Mouse (Mus musculus) lung, embryonic 14.5 days (tissue): ENCODE results near the gene Chchd1. TPM values are rescaled to one million over a fixed set of nuclear protein-coding genes. Genes with fewer than 3 reads are reported as not detected.
A peak's percentile ranks its signal among the peaks of the same experiment; 100 is the strongest.

ENCODE experiments used
- ATAC-seq: fragments of 200-750 bp; cut with Nextera tagmentation; 2 replicates; pipeline ENCODE4 v1.8.0; 2017; ENCODE audit warnings: mild to moderate bottlenecking, moderate TSS enrichment, moderate library complexity; ENCODE audit not compliant: insufficient read depth
- DNase-seq: peaks from one replicate; pipeline ENCODE4 v3.0.0-alpha.2; 2015
- H3K27ac ChIP-seq: fragments of 300-500 bp; sonication (generic); 2 replicates; pipeline ENCODE4 v1.5.1; 2014; ENCODE audit warnings: low read depth, mild to moderate bottlenecking, moderate library complexity
- H3K27me3 ChIP-seq: fragments of 300-500 bp; sonication (generic); 2 replicates; pipeline ENCODE4 v1.6.1; 2014; ENCODE audit warnings: low read length, control low read depth; ENCODE audit not compliant: insufficient read depth
- H3K36me3 ChIP-seq: fragments of 300-500 bp; sonication (generic); 2 replicates; pipeline ENCODE4 v1.6.1; 2014; ENCODE audit warnings: control low read depth; ENCODE audit not compliant: insufficient read depth
- H3K4me1 ChIP-seq: fragments of 300-500 bp; sonication (generic); 2 replicates; pipeline ENCODE4 v1.6.1; 2014; ENCODE audit warnings: antibody characterized with exemption, control low read depth; ENCODE audit not compliant: insufficient read depth
- H3K4me2 ChIP-seq: fragments of 300-500 bp; sonication (generic); 2 replicates; pipeline ENCODE4 v1.6.1; 2014; ENCODE audit warnings: mild to moderate bottlenecking
- H3K4me3 ChIP-seq: fragments of 300-500 bp; sonication (generic); 2 replicates; pipeline ENCODE4 v1.5.1; 2014; ENCODE audit warnings: low read depth, low read length
- H3K9ac ChIP-seq: fragments of 300-500 bp; sonication (generic); 2 replicates; pipeline ENCODE4 v1.6.1; 2014
- H3K9me3 ChIP-seq: fragments of 300-500 bp; sonication (generic); 2 replicates; pipeline ENCODE4 v1.6.1; 2016; ENCODE audit warnings: low read depth, low read length, control low read depth
- CTCF ChIP-seq: IDR thresholded peaks from 2 replicates; pipeline ENCODE4 v1.5.1; 2016; ENCODE audit warnings: antibody characterized with exemption, low read depth
- WGBS: fragments of 180-500 bp; shearing (Covaris S2); extraction: QIAGEN DNeasy Blood & Tissue Kit; methylation state at CpG from one replicate; pipeline ENCODE4 v1.1.7; 2014; 5-methylcytosine and 5-hydroxymethylcytosine counted together
- polyA plus RNA-seq: library from polyadenylated mRNA; unstranded; fragments of >200 nt; fragmentation: Nextera tagmentation; extraction: Ambion mirVana; gene quantifications from 2 replicates; pipeline ENCODE4 v1.2.1, GENCODE M21; 2014

Gene Chchd1
- polyA plus RNA-seq, 1 experiment from 2014 or later: 227 TPM

DNA sequence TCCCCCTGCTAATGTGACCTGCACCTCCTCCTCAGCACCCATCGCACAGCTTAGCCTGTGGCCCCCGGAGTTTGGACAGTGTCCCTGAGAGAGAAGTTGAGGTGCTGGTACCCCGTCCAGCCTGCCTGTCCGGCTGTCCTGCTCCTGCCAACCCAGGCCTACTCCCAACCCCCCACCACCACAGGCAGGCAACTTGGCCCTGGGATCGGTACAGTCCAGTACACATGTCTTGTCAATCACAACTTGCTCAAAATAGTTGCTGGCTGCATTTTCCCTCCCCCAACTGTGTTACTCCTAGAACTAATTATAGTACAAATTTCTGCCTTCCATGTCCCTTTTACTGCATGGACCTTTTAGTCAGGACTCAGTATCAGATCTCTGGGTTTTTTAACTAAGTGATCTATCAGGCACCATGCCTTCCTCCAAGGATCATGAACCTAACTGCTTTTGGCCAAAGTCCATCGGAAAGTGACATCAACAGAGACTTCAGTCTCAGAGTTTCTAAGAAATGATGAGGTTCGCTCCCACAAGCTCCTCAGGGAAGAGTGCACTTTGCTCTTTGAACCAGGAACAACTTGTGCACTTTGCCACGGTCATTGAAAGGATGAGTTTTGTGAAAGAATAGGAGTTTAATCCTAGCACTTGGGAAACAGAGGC is 34.5 kb upstream of the Chchd1 start, which contains the start of gene Synpo2l:
TSS of gene Synpo2l (minus strand) at position 201 of the 657 bp plus-strand sequence.
- H3K9ac ChIP-seq: no peak within 1 kb of the TSS
- WGBS: 77% methylated on average over 8 of the region's 8 CpGs
- DNase-seq (no peak), ATAC-seq (no peak)
- H3K36me3 ChIP-seq: no peaks in the 10 kb centered on the region
- H3K4me2 ChIP-seq: no peak within 1 kb of the TSS
- H3K4me3 ChIP-seq: no peak within 1 kb of the TSS
- no peak within 1 kb of the TSS for H3K27ac ChIP-seq
- no peak for TF ChIP-seq CTCF
- H3K27me3 ChIP-seq: no peaks in the 10 kb centered on the region
- H3K9me3 ChIP-seq: no peaks in the 10 kb centered on the region
- 0 out of 2 replicates have a peak, but pooled peaks cover 5% of the 10 kb centered on the region for H3K4me1 ChIP-seq

DNA sequence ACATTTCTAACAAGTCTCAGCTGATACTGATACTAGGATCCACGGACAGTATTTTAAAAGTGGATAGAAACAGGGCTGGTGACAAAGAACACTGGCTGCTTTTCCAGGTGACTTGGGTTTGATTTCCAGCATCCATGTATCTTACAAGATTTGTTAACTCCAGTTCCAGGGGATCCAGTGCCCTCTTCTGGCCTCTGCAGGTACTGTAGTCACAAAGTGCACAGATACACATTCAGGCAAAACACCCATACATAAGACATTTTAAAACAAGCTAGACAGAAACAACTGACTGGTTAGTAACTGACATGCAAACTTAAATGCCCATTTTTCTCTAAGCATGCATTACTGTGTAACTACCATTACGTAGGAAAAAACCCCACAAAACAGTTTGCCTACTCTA is 29.8 kb upstream of the Chchd1 start:
- Histone ChIP-seq H3K9me3 (no peaks in the 10 kb centered on the region), H3K27me3 (no peaks in the 10 kb centered on the region), H3K4me2 (peak overlapping the region; percentile 68), H3K4me1 (peaks cover 8% of the 10 kb centered on the region; the same call in 1 of the 2 replicates), H3K4me3 (no peak overlapping the region), H3K27ac (no peak overlapping the region), H3K9ac (no peak overlapping the region), H3K36me3 (peaks cover 26% of the 10 kb centered on the region)
- peak; percentile 56 for TF ChIP-seq CTCF
- ATAC-seq (no peak), DNase-seq (peak; percentile 69)
- WGBS: 93% methylated on average over 2 of the region's 2 CpGs

DNA sequence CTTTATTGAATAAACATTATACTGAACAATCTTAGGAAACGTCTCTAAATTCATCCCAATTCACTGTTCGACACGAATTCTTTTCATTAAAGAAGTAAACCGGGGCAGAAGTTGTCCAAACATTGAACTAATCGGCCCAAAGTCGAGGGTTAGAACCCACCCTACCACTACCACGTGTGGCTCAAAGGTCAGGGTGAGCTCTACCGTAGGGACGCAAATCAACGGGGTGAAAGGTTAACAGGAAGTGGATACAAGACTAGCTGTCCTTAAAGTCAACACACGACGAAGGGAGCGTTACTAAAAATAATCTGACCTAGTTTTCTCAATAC is 29.1 kb upstream of the Chchd1 start:
- peaks cover 8% of the 10 kb centered on the region; the same call in 1 of the 2 replicates for H3K4me1 ChIP-seq
- H3K9me3 ChIP-seq: no peaks in the 10 kb centered on the region
- no peaks in the 10 kb centered on the region for H3K27me3 ChIP-seq
- DNase-seq (no peak), ATAC-seq (peak; percentile 57)
- 8% methylated on average over 13 of the region's 13 CpGs for WGBS
- H3K9ac ChIP-seq: peak overlapping the region; percentile 48
- no peak for TF ChIP-seq CTCF
- H3K36me3 ChIP-seq: peaks cover 33% of the 10 kb centered on the region
- H3K4me2 ChIP-seq: peak overlapping the region; percentile 68
- peak overlapping the region; percentile 88 for H3K27ac ChIP-seq
- H3K4me3 ChIP-seq: peak overlapping the region; percentile 63

DNA sequence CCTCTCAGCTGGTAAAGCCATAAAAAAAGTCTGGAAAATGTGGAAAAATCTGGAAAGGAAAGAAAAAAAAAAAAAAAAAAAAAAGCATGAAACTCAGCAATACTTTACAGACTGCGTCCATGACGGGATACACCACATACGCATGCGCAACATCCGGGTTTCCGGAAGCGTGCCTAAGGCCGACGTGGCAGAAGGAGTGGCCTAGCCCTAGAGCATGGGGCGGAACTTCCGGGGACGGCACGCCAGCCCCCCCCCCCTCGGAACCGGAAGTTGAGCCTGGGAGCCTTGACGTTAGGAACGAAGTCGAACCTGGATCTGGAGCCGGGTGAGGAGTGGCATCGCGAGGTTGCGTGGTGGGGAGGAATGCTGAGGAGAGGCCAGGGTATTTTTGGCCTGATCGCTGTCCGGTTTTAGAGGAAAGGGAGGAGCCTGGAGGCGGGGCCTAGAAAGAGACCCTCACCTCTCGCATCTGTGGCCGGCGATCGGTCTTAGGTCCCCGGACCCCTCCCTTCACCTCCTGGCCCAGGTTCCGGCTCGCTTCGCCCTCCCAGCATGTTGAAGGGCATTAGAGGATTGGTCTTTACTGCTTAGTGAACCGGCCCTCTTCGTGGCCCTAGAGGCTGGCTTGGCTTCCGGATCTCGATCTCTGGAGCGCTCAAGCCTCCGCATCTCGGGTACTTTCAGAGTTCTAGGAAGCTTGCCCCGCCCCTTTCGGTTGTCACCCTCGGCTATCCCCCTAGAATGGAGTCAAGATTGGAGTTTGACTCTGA is 28.6 kb upstream of the Chchd1 start, which contains the start of gene Sec24c:
TSS of gene Sec24c (plus strand) at position 245 of the 770 bp plus-strand sequence.
- H3K4me2 ChIP-seq: peak within 1 kb of the TSS; percentile 68
- H3K36me3 ChIP-seq: peaks cover 38% of the 10 kb centered on the region
- no peak for TF ChIP-seq CTCF
- no peaks in the 10 kb centered on the region for H3K9me3 ChIP-seq
- WGBS: 2% methylated on average over 43 of the region's 43 CpGs
- H3K4me1 ChIP-seq: peaks cover 8% of the 10 kb centered on the region; the same call in 1 of the 2 replicates
- H3K27me3 ChIP-seq: no peaks in the 10 kb centered on the region
- DNase-seq: peak; percentile 100
- peak within 1 kb of the TSS; percentile 88 for H3K27ac ChIP-seq
- ATAC-seq: peak; percentile 96
- peak within 1 kb of the TSS; percentile 65 for H3K9ac ChIP-seq
- H3K4me3 ChIP-seq: peak within 1 kb of the TSS; percentile 63

DNA sequence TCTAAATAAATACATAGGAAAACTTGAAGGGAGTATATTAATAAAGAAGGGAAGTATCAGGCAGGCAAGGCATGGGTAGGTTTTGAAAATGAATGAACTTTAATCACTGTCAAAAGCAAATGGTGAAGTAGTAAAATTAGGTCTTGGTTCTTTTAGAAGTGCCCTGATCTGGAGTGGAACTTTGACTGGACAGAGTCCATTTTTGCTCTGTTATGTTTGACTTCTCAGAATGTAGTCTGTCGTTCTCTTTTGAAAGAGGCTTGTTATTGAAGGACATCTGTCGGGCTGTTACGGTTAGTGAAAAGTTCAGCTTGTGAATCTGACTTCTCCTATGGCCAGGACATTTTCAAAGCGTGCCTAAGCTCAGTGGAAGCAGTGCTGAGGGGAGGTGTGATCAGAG is 24.9 kb upstream of the Chchd1 start:
- no peak for TF ChIP-seq CTCF
- H3K9me3 ChIP-seq: no peaks in the 10 kb centered on the region
- no peak for DNase-seq
- WGBS: 85% methylated on average over 4 of the region's 4 CpGs
- H3K4me1 ChIP-seq: peaks cover 8% of the 10 kb centered on the region; the same call in 1 of the 2 replicates
- H3K36me3 ChIP-seq: peaks cover 75% of the 10 kb centered on the region
- H3K9ac ChIP-seq: no peak overlapping the region
- H3K27ac ChIP-seq: no peak overlapping the region
- no peak overlapping the region for H3K4me2 ChIP-seq
- no peak for ATAC-seq
- no peaks in the 10 kb centered on the region for H3K27me3 ChIP-seq
- no peak overlapping the region for H3K4me3 ChIP-seq

DNA sequence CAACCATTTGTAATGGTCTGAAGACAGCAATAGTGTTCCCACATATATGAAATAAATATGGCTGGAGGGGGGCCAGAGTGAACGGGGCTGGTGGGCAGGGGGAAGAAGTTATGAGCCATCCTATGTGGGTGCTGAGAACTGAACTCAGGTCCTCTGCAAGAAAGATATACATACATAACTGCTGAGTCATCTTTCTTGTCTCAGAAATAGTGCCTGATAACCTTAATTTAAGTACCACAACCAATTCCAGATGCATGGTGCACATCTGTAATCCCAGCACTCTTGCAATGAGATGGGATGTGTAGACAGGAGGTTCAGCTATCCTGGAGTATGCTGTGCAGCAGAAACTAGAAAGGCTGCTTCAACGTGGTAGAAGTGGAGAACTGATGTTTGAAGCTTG is 21.1 kb upstream of the Chchd1 start:
- ATAC-seq: no peak
- no peak overlapping the region for H3K4me3 ChIP-seq
- H3K27me3 ChIP-seq: no peaks in the 10 kb centered on the region
- no peak overlapping the region for H3K9ac ChIP-seq
- 90% methylated on average over 2 of the region's 2 CpGs for WGBS
- no peaks in the 10 kb centered on the region for H3K4me1 ChIP-seq
- no peak overlapping the region for H3K27ac ChIP-seq
- no peak for DNase-seq
- TF ChIP-seq CTCF: no peak
- H3K4me2 ChIP-seq: no peak overlapping the region
- no peaks in the 10 kb centered on the region for H3K9me3 ChIP-seq
- H3K36me3 ChIP-seq: peaks cover 100% of the 10 kb centered on the region

DNA sequence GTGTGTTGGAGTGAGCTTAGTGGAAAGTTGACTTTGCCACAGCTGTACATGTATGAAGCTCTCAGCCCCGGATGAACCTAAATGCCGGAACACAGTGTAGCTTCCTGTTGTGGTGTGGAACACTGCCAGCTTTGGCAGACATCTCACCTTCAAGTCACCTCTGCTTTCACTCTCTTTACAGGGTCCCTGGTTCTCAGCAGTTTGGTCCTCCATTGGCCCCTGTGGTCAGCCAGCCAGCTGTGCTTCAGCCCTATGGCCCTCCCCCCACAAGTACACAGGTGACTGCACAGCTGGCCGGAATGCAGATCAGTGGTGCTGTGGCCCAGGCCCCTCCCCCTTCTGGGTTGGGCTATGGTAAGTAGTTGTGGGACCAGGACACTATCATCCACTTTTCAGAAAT is 20.3 kb upstream of the Chchd1 start:
- no peak overlapping the region for H3K9ac ChIP-seq
- ATAC-seq (peak; percentile 52; the same call in 1 of the 2 replicates), DNase-seq (no peak)
- WGBS: 75% methylated on average over 3 of the region's 3 CpGs
- TF ChIP-seq CTCF: no peak
- H3K9me3 ChIP-seq: no peaks in the 10 kb centered on the region
- no peaks in the 10 kb centered on the region for H3K4me1 ChIP-seq
- no peak overlapping the region for H3K27ac ChIP-seq
- no peak overlapping the region for H3K4me3 ChIP-seq
- H3K36me3 ChIP-seq: peaks cover 100% of the 10 kb centered on the region
- no peaks in the 10 kb centered on the region for H3K27me3 ChIP-seq
- no peak overlapping the region for H3K4me2 ChIP-seq
